Mouse (Mus musculus): Measurements from ENCODE around the gene Spg20. TPM values are rescaled to one million over a fixed set of nuclear protein-coding genes. Genes with fewer than 3 reads are reported as not detected.
A peak's percentile ranks its signal among the peaks of the same experiment; 100 is the strongest.

Gene Spg20
- polyA plus RNA-seq, 1 experiment from 2014 or later, result 18.7 TPM

- WGBS, result 72% methylated on average over 5 of the region's 5 CpGs
These were observed 25.0 kb upstream of the Spg20 start for GRCm38 (mm10) chr3:55086948-55087347.

GRCm38 (mm10) chr3:55087360-55087759, 24.5 kb upstream of the Spg20 start:
- TF ChIP-seq CTCF (IDR thresholded peaks at IDR 0.05) (peak; percentile 42), EP300 (IDR thresholded peaks at IDR 0.05) (no peak)
- no peaks in the 10 kb centered on the region; the same call in 1 of the 2 replicates for H3K27me3 ChIP-seq (replicated peaks; ENCODE audit: insufficient read depth, low read length)
- H3K9ac ChIP-seq (replicated peaks; ENCODE audit: low read depth), result no peak overlapping the region
- WGBS, result 55% methylated on average over 4 of the region's 4 CpGs
- H3K4me2 ChIP-seq (replicated peaks; ENCODE audit: low read depth, low read length), result no peak overlapping the region
- H3K4me3 ChIP-seq (ENCODE audit: low read depth, low read length), result no peak overlapping the region
- H3K4me1 ChIP-seq (ENCODE audit: insufficient read depth, low read depth, low read length), result no peaks in the 10 kb centered on the region
- H3K36me3 ChIP-seq (ENCODE audit: insufficient read depth, low read length), result no peaks in the 10 kb centered on the region
- no peak for ATAC-seq
- H3K27ac ChIP-seq (ENCODE audit: low read length), result no peak overlapping the region
- H3K9me3 ChIP-seq (ENCODE audit: low read length), result no peaks in the 10 kb centered on the region
- DNase-seq (ENCODE audit: low spot score), result no peak

More at GRCm38 (mm10) chr3:55086948-55087347, 25.0 kb upstream of the Spg20 start:
- TF ChIP-seq EP300 (IDR thresholded peaks at IDR 0.05) (no peak), CTCF (IDR thresholded peaks at IDR 0.05) (no peak)
- H3K27ac ChIP-seq (ENCODE audit: low read length), result no peak overlapping the region
- no peaks in the 10 kb centered on the region for H3K9me3 ChIP-seq (ENCODE audit: low read length)
- no peak for DNase-seq (ENCODE audit: low spot score)
- H3K4me3 ChIP-seq (ENCODE audit: low read depth, low read length), result no peak overlapping the region
- no peaks in the 10 kb centered on the region; the same call in 1 of the 2 replicates for H3K27me3 ChIP-seq (replicated peaks; ENCODE audit: insufficient read depth, low read length)
- ATAC-seq, result no peak
- H3K4me1 ChIP-seq (ENCODE audit: insufficient read depth, low read depth, low read length), result no peaks in the 10 kb centered on the region
- no peaks in the 10 kb centered on the region for H3K36me3 ChIP-seq (ENCODE audit: insufficient read depth, low read length)
- no peak overlapping the region for H3K9ac ChIP-seq (replicated peaks; ENCODE audit: low read depth)
- no peak overlapping the region for H3K4me2 ChIP-seq (replicated peaks; ENCODE audit: low read depth, low read length)

GRCm38 (mm10) chr3:55088359-55088758, 23.5 kb upstream of the Spg20 start:
- H3K27me3 ChIP-seq (replicated peaks; ENCODE audit: insufficient read depth, low read length), result no peaks in the 10 kb centered on the region; the same call in 1 of the 2 replicates
- 53% methylated on average over 4 of the region's 4 CpGs for WGBS
- no peak overlapping the region for H3K4me3 ChIP-seq (ENCODE audit: low read depth, low read length)
- ATAC-seq (no peak), DNase-seq (ENCODE audit: low spot score) (no peak)
- H3K4me1 ChIP-seq (ENCODE audit: insufficient read depth, low read depth, low read length), result no peaks in the 10 kb centered on the region
- no peak overlapping the region for H3K9ac ChIP-seq (replicated peaks; ENCODE audit: low read depth)
- TF ChIP-seq EP300 (IDR thresholded peaks at IDR 0.05) (no peak), CTCF (IDR thresholded peaks at IDR 0.05) (no peak)
- H3K36me3 ChIP-seq (ENCODE audit: insufficient read depth, low read length), result no peaks in the 10 kb centered on the region
- no peaks in the 10 kb centered on the region for H3K9me3 ChIP-seq (ENCODE audit: low read length)
- H3K4me2 ChIP-seq (replicated peaks; ENCODE audit: low read depth, low read length), result no peak overlapping the region
- no peak overlapping the region for H3K27ac ChIP-seq (ENCODE audit: low read length)

- Histone ChIP-seq H3K27me3 (replicated peaks; ENCODE audit: insufficient read depth, low read length) (no peaks in the 10 kb centered on the region; the same call in 1 of the 2 replicates), H3K4me1 (ENCODE audit: insufficient read depth, low read depth, low read length) (no peaks in the 10 kb centered on the region), H3K27ac (ENCODE audit: low read length) (no peak overlapping the region), H3K36me3 (ENCODE audit: insufficient read depth, low read length) (no peaks in the 10 kb centered on the region), H3K4me2 (replicated peaks; ENCODE audit: low read depth, low read length) (no peak overlapping the region), H3K9me3 (ENCODE audit: low read length) (no peaks in the 10 kb centered on the region), H3K4me3 (ENCODE audit: low read depth, low read length) (no peak overlapping the region), H3K9ac (replicated peaks; ENCODE audit: low read depth) (no peak overlapping the region)
- no peak for TF ChIP-seq EP300 (IDR thresholded peaks at IDR 0.05)
- no peak for TF ChIP-seq CTCF (IDR thresholded peaks at IDR 0.05)
- no peak for DNase-seq (ENCODE audit: low spot score)
- WGBS, result 43% methylated on average over 3 of the region's 3 CpGs
- ATAC-seq, result no peak
These were observed 23.1 kb upstream of the Spg20 start for GRCm38 (mm10) chr3:55088843-55089242.

GRCm38 (mm10) chr3:55089291-55089690, 22.6 kb upstream of the Spg20 start:
- WGBS, result 64% methylated on average over 4 of the region's 4 CpGs
- Histone ChIP-seq H3K27me3 (replicated peaks; ENCODE audit: insufficient read depth, low read length) (no peaks in the 10 kb centered on the region; the same call in 1 of the 2 replicates), H3K4me1 (ENCODE audit: insufficient read depth, low read depth, low read length) (no peaks in the 10 kb centered on the region), H3K27ac (ENCODE audit: low read length) (no peak overlapping the region), H3K4me3 (ENCODE audit: low read depth, low read length) (no peak overlapping the region), H3K9ac (replicated peaks; ENCODE audit: low read depth) (no peak overlapping the region), H3K9me3 (ENCODE audit: low read length) (no peaks in the 10 kb centered on the region), H3K36me3 (ENCODE audit: insufficient read depth, low read length) (no peaks in the 10 kb centered on the region), H3K4me2 (replicated peaks; ENCODE audit: low read depth, low read length) (no peak overlapping the region)
- DNase-seq (ENCODE audit: low spot score), result no peak
- TF ChIP-seq CTCF (IDR thresholded peaks at IDR 0.05) (no peak), EP300 (IDR thresholded peaks at IDR 0.05) (no peak)
- ATAC-seq, result no peak

GRCm38 (mm10) chr3:55093161-55093560, 18.7 kb upstream of the Spg20 start:
- H3K4me1 ChIP-seq (ENCODE audit: insufficient read depth, low read depth, low read length), result no peaks in the 10 kb centered on the region
- no peak overlapping the region for H3K4me2 ChIP-seq (replicated peaks; ENCODE audit: low read depth, low read length)
- no peak overlapping the region for H3K27ac ChIP-seq (ENCODE audit: low read length)
- WGBS, result 62% methylated on average over 1 of the region's 1 CpGs
- no peak overlapping the region for H3K9ac ChIP-seq (replicated peaks; ENCODE audit: low read depth)
- H3K36me3 ChIP-seq (ENCODE audit: insufficient read depth, low read length), result no peaks in the 10 kb centered on the region
- no peak for TF ChIP-seq EP300 (IDR thresholded peaks at IDR 0.05)
- TF ChIP-seq CTCF (IDR thresholded peaks at IDR 0.05), result no peak
- H3K9me3 ChIP-seq (ENCODE audit: low read length), result no peaks in the 10 kb centered on the region
- no peak overlapping the region for H3K4me3 ChIP-seq (ENCODE audit: low read depth, low read length)
- H3K27me3 ChIP-seq (replicated peaks; ENCODE audit: insufficient read depth, low read length), result no peaks in the 10 kb centered on the region; the same call in 1 of the 2 replicates
- no peak for ATAC-seq
- no peak for DNase-seq (ENCODE audit: low spot score)
